Mouse (Mus musculus): ENCODE data around the gene Rpgrip1l.

GRCm38 (mm10) chr8:91357493-91358014 lies 44.5 kb upstream of the Rpgrip1l start:
- no peak for TF ChIP-seq POLR2A (IDR thresholded peaks at IDR 0.05; ENCODE audit: insufficient read depth, low read depth, low read length)
- TF ChIP-seq CTCF (IDR thresholded peaks at IDR 0.05; ENCODE audit: insufficient read depth, low read depth, low read length): no peak
